Mouse (Mus musculus): ENCODE data around the gene Atg2a.

Atg2a gene

DNA sequence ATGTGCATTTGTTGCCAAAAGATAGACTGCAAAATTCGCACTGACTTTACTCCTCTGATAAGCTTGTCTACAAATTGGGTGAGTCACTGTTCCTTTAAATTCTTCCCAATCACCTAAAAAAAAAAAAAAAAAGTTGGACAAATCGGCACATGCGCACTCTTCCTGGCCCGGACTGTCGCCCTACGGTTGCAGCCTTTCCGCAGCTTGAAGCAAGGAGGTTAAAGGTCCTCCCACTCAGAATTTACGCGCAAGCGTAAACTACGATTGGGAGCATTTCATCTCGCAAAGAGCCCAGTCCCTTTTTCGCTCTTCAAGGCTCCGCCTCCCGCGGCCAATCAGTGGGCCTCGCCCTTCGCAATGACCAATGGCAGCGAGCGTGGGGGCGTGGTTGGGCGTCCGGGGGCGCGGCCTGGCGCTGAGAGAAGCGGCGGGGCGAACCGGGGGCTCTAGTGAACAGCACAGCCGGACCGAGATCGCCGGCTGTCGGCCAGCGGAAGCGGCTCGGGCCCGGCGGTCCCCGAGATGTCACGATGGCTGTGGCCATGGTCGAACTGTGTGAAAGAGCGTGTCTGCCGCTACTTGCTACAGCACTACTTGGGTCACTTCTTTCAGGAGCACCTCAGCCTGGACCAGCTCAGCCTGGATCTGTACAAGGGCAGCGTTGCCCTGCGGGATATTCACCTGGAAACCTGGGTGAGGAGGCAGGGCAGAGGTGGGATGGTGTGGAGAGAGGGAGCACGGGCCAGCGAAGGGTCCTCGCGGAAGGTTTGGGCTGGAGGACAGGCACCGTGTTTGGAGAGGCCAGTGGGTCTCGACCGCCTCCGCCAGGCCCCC, at the start of gene Atg2a:
Atg2a (plus strand) TSS at position 395 of the 834 bp plus-strand sequence.
- peak; percentile 99 for DNase-seq (ENCODE audit: low read depth)

DNA sequence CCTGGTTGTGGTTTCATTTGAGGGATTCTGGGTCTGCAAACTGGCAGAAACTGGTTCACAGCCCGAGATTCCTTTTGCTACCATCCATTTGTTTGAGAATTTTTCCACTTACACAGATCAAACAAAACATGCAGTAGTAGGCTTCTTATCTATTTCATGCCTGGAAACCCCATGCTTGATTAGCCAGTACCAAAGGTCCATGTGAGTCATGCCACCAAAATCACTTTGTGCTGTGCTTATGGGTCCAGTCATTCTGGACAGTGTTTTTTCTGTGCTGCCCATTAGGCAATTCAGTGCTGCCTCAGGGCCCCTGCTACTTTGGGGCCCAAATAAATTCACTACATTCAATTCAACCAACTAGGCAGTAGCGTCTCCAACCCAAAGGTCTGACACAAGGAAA, 37.2 kb upstream of the Atg2a start:
- DNase-seq (ENCODE audit: low read depth): no peak

DNA sequence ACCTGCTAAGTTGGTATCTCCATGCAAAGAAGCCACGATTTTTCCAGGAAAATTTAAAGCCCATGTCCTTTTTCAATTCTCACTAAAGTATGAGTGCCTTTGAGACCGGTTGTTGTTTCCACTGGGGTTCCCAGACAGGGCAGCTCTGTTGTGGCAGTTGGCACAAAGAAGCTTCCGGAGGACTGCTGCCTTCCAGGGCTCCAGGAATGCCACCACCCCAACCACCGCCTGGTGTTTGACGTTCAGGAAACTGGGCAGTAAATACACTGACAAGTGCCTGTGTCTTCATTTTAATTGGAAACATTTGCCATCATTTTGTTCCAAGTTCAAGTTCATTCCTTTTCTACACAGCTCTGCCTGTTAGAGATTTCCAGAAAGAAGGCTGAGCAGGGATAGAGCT, 34.8 kb upstream of the Atg2a start:
- no peak for DNase-seq (ENCODE audit: low read depth)

DNA sequence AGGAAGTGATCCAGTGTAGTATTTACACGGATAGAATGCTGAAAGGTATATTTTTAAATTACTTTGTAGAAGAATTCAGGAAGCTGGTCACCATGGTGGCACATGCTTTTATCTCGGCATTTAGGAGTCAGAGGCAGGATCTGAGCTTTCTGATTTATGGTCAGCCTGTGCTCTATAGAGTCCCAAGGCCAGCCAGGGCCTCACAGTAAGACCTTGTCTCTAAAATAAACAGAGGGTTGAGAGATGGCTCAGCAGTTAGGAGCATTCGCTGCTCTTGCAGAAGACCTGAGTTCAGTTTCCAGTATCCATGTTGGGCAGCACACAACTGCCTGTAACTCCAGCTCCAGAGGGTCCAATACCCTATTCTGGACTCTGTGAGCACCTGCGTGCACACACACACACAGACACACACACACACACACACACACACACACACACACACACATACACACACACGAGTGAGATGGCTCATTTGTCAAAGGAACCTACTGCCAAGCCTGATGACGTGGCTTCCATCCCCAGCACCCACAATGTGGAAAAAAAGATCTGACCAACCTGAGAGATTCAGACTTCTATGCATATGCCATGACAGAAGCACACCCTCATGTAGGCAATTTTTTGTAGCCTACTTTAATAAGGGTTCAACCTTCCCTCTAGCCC, 25.3 kb upstream of the Atg2a start:
- no peak for DNase-seq (ENCODE audit: low read depth)

DNA sequence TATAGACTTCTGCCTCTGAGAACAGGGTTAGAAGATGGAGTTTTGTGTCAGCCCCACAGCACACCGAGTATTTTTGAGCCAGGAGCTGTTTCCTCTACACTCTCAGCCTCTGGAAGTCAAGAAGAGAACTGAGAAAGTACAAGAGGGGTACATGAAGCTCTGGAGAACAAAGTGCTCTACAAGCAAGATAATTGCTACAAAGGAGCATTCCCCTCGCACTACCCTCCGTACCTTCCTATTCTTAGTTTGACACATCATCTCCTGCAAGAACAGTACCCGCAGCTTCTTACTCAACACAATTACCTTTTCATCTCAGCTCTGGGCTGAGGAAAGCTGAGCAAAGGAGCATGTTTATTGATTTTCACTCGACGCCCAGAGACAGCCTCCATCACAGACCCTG, 22.9 kb upstream of the Atg2a start:
- DNase-seq (ENCODE audit: low read depth): no peak

DNA sequence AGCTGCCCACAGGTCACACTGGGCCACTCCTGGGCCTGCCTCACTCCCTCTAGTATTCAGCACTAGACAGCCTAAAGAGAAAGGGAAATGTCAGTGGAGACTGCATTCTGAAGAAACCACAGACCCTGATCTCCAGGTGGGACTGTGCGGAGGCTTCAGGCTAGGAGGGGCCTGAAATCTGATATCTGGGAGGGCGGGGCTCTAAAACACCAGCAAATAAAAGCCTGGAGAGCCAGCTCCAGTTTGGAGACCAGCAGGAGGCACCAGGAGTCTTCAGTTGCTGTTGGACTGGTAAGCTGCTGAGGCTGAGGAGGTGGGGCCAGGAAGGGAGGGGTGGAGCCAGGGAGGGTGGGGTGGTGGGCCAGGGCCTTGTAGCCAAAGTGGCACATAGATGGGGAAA, 15.3 kb upstream of the Atg2a start, which contains the start of gene Gpha2:
Gpha2 (plus strand) TSS at position 246 of the 400 bp plus-strand sequence.
- DNase-seq (ENCODE audit: low read depth): no peak

DNA sequence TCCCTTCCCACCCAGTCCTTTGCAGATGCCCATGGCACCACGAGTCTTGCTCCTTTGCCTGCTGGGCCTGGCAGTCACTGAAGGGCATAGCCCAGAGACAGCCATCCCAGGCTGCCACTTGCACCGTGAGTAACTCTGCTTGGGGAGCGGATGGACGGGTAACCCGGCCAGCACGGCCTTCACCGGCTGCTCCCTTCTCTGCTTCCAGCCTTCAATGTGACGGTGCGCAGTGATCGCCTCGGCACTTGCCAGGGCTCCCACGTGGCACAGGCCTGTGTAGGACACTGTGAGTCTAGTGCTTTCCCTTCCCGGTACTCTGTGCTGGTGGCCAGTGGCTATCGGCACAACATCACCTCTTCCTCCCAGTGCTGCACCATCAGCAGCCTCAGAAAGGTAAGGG, 14.7 kb upstream of the Atg2a start:
- DNase-seq (ENCODE audit: low read depth): no peak

DNA sequence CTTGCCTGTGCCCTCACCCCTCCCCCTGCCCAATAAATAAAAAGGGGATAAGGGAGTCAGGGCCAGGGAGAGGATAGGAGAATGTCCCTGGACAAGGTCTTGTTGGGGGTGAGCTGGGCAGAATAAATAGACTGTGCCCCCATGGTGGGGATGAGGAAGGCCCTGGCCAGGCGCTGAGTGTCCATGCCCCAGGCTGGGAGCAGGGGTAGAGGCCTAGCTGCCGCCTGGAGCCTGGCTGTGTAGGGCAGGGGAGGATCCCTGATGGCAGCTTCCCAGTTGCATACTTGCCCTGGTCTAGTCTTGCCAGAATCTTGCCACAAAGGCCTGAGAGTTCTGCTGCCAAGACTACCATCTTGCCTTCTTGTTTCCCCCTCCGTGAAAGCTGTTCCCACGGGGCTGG, 13.6 kb upstream of the Atg2a start:
- DNase-seq (ENCODE audit: low read depth): no peak

DNA sequence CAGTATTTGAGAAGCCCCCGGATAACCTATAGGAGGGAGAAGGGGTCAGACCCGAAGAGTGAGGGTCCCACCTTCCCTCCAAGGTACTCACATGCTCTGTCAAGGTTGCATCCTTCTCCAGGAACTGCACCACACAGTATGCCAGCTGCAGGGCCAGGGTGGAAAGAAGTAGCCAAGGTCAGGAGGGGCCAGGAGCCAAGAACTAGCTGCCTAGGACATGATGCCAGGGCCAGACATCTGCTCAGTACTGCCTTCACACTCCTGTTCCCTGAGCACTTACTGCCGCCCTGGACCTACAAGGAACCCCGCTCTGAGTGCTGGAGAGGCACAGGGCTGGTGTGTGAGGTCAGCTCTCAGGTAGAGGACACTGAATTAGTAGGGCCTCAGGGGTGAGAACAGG, 11.1 kb upstream of the Atg2a start:
- no peak for DNase-seq (ENCODE audit: low read depth)

DNA sequence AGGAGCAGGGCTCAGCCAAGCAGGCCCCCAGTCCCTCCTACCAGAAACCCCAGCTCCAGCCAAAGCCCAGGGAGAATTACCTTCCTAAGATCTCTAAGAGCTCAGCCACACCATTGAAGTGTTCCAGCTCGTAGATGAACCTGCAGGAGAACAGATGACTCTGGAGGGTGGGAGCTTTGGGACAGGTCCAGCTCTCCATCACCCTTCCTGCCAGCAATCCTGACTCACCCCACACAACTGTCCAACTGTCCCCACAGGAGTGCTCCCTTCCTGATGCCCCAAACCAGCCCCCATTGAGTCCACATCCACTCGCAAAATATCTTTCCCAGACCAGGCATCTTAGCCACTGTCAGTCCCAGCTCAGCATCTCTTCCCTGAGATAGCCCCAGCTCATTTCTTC, 10.4 kb upstream of the Atg2a start:
- DNase-seq (ENCODE audit: low read depth): no peak

DNA sequence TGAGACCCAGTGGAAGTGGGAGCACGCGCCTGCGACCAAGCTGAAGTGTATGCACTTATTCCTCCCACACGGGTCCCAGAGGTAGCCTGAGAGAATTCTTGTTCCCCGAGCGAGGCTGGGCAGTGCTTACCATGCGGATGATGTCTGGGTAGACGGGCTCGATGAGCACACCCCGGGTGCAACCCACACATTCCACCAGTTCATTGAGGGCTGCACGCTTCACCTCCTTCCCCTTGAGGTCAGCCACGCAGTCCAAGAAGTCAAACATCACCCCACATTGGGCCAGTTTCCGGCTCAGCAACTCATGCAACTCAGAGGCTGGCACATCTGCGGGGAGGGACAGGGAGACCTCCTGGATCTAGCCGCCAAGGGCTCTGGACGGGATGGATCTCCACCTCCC, 7.8 kb upstream of the Atg2a start:
- no peak for DNase-seq (ENCODE audit: low read depth)

DNA sequence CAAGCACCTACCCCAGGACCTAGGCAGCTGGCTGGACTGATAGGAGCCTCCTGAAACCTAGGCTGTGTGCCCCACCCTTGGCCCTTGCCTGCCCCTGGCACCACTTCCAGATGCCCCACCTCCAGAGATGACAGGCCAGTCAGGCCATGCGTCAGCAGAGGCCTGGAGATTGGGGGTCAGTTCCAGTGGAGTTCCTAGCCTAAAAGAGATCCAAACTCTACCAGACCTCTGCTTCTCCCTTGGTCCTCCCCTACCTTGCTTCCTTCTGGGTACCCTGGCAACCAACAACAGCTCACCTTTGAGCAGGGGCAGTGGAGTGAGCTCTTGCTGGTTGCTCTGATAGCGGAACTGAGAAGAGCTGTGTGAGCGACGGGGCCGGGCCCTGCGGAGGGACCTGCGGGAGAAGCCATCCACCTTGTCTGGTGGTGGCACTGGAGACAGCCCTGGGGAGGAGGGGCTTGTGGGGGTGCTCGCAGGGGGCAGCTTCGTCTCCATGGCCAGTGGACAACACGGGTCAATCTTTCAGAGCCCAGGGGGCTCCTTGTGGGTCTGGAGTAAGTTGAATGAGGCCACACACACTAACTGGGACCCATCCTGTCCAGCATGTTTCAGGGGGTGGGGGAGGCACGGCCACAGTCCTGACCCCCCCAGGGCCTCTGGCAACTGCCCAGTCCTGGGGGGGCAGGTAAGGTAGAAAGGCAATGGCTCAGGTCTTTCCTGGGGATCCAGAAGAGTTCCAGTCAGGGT, 7.0 kb upstream of the Atg2a start:
- DNase-seq (ENCODE audit: low read depth): no peak

DNA sequence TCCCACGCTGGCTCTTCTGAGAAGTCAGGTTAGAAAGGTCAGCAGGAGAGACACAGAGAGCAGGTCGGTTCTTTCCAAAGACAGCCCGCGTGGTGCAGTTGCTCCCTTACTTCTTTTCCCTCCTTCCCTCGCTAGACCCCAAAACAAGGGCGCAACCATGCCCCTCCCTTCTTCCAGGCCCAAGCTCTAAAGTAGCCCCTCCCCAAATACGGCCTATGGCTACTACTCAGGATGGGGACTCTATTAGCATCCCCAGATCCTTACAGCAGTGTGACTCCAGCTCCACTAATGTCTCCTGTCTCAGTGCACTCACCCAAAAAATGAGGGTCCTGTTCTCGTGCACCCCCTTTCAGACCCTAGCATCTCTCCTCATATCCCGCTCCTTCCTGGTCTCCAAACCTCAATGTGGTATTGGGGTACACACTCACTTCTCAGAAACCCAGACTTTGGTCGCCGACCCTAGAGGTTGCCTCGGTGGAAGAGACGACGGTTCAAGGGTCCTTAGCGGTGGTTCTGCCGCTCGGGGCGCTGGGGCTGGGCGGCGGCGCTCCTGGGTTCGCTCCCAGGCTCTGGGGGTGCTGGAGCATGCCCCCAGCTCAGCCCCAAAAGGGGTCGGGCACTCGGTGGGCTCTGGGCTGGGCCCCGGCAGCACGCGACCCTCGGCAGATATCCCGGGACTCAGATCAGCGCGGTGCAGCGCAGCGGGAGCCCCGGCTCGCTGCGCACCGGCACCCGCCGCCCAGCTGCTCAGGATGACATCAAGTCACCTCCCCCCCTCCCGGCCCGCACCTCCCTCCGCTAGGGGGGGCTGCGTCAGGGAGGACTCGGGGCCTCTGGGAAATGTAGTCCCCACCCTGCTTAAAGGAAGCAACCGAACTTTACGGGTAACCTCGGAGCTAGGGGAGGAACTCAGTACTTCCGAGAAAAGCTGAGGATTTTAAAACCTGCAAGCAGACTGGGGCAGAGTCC, 6.1 kb upstream of the Atg2a start, which contains the start of gene Ppp2r5b:
Ppp2r5b (minus strand) TSS at position 789 of the 969 bp plus-strand sequence.
- DNase-seq (ENCODE audit: low read depth): peak; percentile 94

DNA sequence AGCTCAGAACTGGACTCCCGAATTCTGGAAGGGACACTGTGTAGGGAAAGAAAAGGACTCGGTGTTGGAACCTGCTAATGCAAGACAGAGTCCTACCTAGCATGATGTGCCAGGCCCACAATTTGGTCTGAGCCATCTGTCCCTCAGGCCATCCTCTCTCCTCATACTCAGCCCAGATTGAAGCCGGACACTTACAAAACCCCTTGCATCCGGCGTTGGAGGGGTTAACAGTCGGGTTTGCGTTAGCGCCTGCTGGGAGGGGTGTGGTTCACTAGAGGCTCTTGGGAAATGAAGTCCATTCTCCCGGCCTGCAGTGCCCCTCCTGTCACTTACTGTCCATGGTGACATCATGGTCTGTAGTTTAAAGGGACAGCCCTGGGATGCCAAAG, 5.4 kb upstream of the Atg2a start:
- peak; percentile 82 for DNase-seq (ENCODE audit: low read depth)

DNA sequence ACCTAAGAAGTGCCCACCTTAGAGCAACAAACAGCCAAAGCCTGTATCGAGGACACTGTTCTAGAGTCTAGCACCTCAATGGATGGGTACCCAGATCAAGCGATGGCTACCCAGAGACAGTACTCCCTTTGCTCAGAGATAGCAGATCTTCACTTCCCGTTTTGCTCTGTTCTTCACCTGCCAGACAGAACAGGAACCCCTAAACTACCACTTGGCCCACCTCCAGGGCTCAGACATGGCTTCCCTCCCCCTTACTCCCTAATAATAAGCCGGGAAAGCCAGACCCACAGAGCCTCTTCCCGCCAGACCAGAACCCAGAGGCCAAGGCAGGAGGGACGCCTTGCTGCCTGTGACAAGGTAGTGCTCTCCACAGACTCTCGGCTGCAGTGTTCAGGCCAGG, 4.6 kb upstream of the Atg2a start:
- no peak for DNase-seq (ENCODE audit: low read depth)

DNA sequence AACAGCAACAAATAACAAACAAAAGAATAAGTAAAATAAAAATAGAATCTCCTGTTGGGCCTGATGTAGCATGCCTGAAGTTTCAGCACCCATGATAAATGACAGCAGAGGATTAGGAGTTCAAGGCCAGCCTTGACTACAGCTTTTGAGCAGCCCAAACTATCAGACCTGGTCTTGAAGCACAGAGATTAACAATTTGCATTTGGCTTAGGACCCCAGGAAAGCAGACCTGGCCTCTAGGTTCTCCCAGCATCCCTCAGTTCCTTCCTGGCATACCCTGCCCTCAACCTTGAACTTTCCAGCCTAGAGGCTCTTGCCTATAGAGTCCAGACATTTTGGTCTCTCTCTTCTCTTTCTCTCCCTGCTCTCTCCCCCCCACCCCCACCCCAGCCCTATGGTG, 2.7 kb upstream of the Atg2a start:
- no peak for DNase-seq (ENCODE audit: low read depth)

DNA sequence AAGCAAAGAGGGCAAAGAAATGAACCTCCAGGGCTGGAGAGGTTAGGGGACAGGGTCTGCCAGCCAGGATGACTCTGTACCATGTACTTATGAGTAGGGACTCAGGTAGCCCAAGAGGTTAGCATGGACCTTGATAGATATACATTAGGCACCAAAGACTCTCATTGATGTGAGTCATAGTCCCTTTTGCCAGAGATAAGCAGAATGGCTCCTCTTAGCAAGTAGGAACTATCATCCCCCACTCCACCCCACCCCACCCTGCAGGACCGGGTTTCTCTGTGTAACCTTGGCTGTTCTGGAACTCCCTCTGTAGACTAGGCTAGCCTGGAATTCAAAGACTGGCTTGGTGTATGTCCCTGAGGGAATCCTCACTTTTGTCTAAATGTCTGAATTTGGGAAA, 1.3 kb upstream of the Atg2a start:
- no peak for DNase-seq (ENCODE audit: low read depth)

DNA sequence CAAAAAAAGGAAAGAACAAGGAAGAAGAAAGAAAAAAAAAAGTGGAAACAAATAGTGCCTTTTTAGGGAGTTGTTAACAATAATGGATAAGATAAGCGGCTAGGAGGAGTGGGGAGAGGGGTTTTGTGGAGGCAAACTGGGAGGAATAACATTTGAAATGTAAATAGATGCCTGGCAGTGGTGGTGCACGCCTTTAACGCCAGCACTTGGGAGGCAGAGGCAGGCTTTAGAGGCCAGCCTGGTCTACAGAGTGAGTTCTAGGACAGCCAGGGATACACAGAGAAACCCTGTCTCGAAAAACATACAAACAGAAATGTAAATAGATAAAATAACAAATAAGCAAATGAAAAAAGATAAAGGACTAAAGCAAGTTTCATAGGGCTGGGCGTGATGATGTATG, 743 bp upstream of the Atg2a start:
- DNase-seq (ENCODE audit: low read depth): no peak

DNA sequence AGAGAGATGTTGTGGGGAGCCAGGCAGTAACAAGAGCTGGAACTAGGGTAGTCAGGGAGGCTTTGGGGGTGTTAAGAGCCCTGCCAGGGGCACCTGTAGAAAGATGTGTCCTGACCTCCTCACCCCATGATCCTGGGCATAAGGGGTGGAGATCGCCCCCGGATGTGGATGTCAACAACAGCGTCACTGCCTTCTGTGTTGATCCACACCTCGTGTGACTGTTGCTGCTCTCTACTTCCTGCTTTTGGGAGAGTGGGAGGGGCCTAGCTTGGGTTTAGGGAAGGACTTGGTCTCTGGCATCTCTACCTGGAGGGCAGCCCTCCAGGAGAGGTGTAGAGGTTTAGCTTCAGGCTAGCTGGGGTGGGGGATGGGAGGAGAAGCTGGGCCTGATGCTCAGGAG, 813 bp downstream of the Atg2a start:
- peak; percentile 86 for DNase-seq (ENCODE audit: low read depth)

DNA sequence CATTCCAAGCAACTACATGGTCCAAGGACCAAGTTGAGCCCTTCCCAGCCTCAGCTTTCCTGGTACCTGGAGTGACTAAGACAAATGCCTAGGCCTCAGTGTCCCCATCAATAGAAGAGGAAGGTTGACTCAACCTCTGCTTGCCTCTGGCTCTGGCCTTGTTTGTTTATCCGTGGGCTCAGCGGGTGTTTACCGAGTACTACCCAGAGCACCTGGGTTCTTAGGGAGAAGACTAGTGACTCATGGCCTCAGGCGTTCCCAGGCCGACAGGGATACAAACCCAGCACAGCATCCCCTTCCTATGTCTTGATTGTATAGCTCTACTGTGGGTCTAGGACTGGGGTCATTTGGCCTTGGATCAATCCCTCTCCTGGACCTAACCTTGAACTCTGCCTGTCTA, 1.8 kb downstream of the Atg2a start:
- no peak for DNase-seq (ENCODE audit: low read depth)

DNA sequence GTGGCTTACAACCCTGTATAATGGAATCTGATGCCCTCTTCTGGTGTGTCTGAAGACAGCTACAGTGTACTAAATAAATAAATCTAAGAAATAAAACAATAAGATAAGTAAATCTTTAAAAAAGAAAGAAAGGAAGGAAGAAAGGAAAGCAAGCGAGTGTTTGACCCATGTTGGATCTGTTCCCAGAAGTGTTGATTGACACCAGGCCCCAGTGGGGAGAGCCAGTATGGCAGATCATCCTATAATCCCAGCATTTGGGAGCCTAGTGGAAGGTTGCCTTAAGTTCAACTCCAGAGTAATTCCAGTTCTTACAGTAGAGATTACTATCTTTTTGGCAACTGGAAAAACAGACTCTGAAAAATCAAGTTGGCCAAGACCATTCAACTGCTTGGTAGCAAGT, 4.3 kb downstream of the Atg2a start:
- peak; percentile 3 for DNase-seq (ENCODE audit: low read depth)
